Mouse (Mus musculus) bone marrow macrophage, adult 2 months (primary cell): ENCODE results near the gene Slc30a4. TPM values are rescaled to one million over a fixed set of nuclear protein-coding genes. Genes with fewer than 3 reads are reported as not detected.

Experiments used
- H3K27ac ChIP-seq: 2 replicates; pipeline ENCODE4 v1.5.1; 2012; ENCODE audit warnings: low read depth, low read length; ENCODE audit not compliant: insufficient read depth
- H3K4me1 ChIP-seq: 2 replicates; pipeline ENCODE4 v1.6.1; 2012; ENCODE audit warnings: low read length; ENCODE audit not compliant: control insufficient read depth, insufficient read depth
- H3K4me3 ChIP-seq: 2 replicates; pipeline ENCODE4 v1.5.1; 2012; ENCODE audit warnings: mild to moderate bottlenecking, low read length, moderate library complexity; ENCODE audit not compliant: insufficient read depth
- CTCF ChIP-seq: IDR thresholded peaks from 2 replicates; pipeline ENCODE4 v1.5.1; 2012; ENCODE audit warnings: low read depth, mild to moderate bottlenecking, low read length, moderate library complexity
- POLR2A ChIP-seq: IDR thresholded peaks from 2 replicates; pipeline ENCODE4 v1.6.1; 2012; ENCODE audit warnings: mild to moderate bottlenecking, low read depth, low read length, borderline replicate concordance
- polyA plus RNA-seq: library from polyadenylated mRNA; stranded (reverse); fragments of >200 nt; gene quantifications from 2 replicates; pipeline ENCODE4 v1.2.4, GENCODE M21; 2012; ENCODE audit not compliant: missing spikeins, insufficient read depth, insufficient read length

Gene Slc30a4
- polyA plus RNA-seq, 1 experiment, result 7.7 TPM

- Histone ChIP-seq H3K27ac (no peak overlapping the region), H3K4me1 (peaks cover 13% of the 10 kb centered on the region), H3K4me3 (no peak overlapping the region)
- TF ChIP-seq CTCF (no peak), POLR2A (no peak)
Measured at GRCm38 (mm10) chr2:122657707-122658524, 44.5 kb downstream of the Slc30a4 start.

- Histone ChIP-seq H3K4me3 (no peak overlapping the region), H3K27ac (no peak overlapping the region), H3K4me1 (peaks cover 23% of the 10 kb centered on the region)
- TF ChIP-seq CTCF (no peak), POLR2A (no peak)
Measured at GRCm38 (mm10) chr2:122656767-122657166, 45.7 kb downstream of the Slc30a4 start.

- Histone ChIP-seq H3K4me1 (peaks cover 23% of the 10 kb centered on the region), H3K27ac (no peak overlapping the region), H3K4me3 (no peak overlapping the region)
- TF ChIP-seq CTCF, result no peak
- TF ChIP-seq POLR2A, result no peak
Measured at GRCm38 (mm10) chr2:122656052-122656451, 46.4 kb downstream of the Slc30a4 start.

GRCm38 (mm10) chr2:122652096-122653084, 50.1 kb downstream of the Slc30a4 start:
- Histone ChIP-seq H3K4me3 (peak overlapping the region; percentile 32; the same call in 1 of the 2 replicates), H3K27ac (no peak overlapping the region)

GRCm38 (mm10) chr2:122638673-122639072, 63.8 kb downstream of the Slc30a4 start:
- TF ChIP-seq POLR2A (no peak), CTCF (no peak)
- H3K4me1 ChIP-seq, result no peaks in the 10 kb centered on the region
- no peak overlapping the region for H3K27ac ChIP-seq
- no peak overlapping the region for H3K4me3 ChIP-seq

More at GRCm38 (mm10) chr2:122652096-122653084, 50.1 kb downstream of the Slc30a4 start:
- TF ChIP-seq POLR2A (no peak), CTCF (no peak)
- H3K4me1 ChIP-seq, result peaks cover 23% of the 10 kb centered on the region

- no peak overlapping the region for H3K27ac ChIP-seq
- TF ChIP-seq POLR2A (no peak), CTCF (no peak)
- H3K4me3 ChIP-seq, result peak overlapping the region; percentile 50
- no peaks in the 10 kb centered on the region for H3K4me1 ChIP-seq
Measured at GRCm38 (mm10) chr2:122638029-122638428, 64.4 kb downstream of the Slc30a4 start.

GRCm38 (mm10) chr2:122637526-122637997, 64.9 kb downstream of the Slc30a4 start:
- H3K27ac ChIP-seq, result no peak overlapping the region
- TF ChIP-seq POLR2A (no peak), CTCF (peak; percentile 80)
- H3K4me3 ChIP-seq, result peak overlapping the region; percentile 50
- no peaks in the 10 kb centered on the region for H3K4me1 ChIP-seq

- TF ChIP-seq POLR2A, result no peak
- TF ChIP-seq CTCF, result no peak
- Histone ChIP-seq H3K4me1 (no peaks in the 10 kb centered on the region; the same call in 1 of the 2 replicates), H3K27ac (no peak within 1 kb of the TSS), H3K4me3 (peak within 1 kb of the TSS; percentile 50)
Measured at GRCm38 (mm10) chr2:122636686-122637085, 65.8 kb downstream of the Slc30a4 start, which contains the start of gene AA467197. Gene AA467197, plus strand, starts transcription at chr2:122636986.

Other genes starting within 250 kb of the Slc30a4 start
- 1.2 TPM in 1 of 2 replicates, not detected in the other for gene Gm14085, start 217.7 kb downstream of the Slc30a4 start, polyA plus RNA-seq
- 59.3 and 60.9 TPM in 2 replicates for gene Gatm, start 91.4 kb downstream of the Slc30a4 start, polyA plus RNA-seq
- not detected in 2 replicates for gene AA467197, start 65.7 kb downstream of the Slc30a4 start, polyA plus RNA-seq
- 48.0 and 48.8 TPM in 2 replicates for gene Bloc1s6, start 35.8 kb upstream of the Slc30a4 start, polyA plus RNA-seq
- 111 and 118 TPM in 2 replicates for gene Sqor, start 62.6 kb upstream of the Slc30a4 start, polyA plus RNA-seq